Mouse (Mus musculus) forebrain, embryonic 11.5 days (tissue): ENCODE measurements around the gene Shcbp1l. TPM values are rescaled to one million over a fixed set of nuclear protein-coding genes. Genes with fewer than 3 reads are reported as not detected.
A peak's percentile ranks its signal among the peaks of the same experiment; 100 is the strongest.
"Not testable (repeated sequence)": the region's sequence is repeated elsewhere in the genome, so short reads cannot be mapped to it uniquely, and the experiment has no call there.

Source experiments
- ATAC-seq: fragments of 200-750 bp; cut with Nextera tagmentation; replicated peaks from 2 replicates; pipeline ENCODE4 v1.8.0; 2017; ENCODE audit warnings: moderate TSS enrichment; ENCODE audit not compliant: low FRiP score
- DNase-seq: peaks from one replicate; pipeline ENCODE4 v3.0.0-alpha.2; 2017; ENCODE audit warnings: low spot score
- H3K27ac ChIP-seq: fragments of 300-500 bp; sonication (generic); 2 replicates; pipeline ENCODE4 v1.5.1; 2014; ENCODE audit warnings: low read depth, low read length
- H3K27me3 ChIP-seq: fragments of 300-500 bp; sonication (generic); 2 replicates; pipeline ENCODE4 v1.6.1; 2014; ENCODE audit warnings: mild to moderate bottlenecking, low read length, mixed read lengths; ENCODE audit not compliant: control insufficient read depth, insufficient read depth
- H3K36me3 ChIP-seq: fragments of 300-500 bp; sonication (generic); 2 replicates; pipeline ENCODE4 v1.6.1; 2014; ENCODE audit warnings: mild to moderate bottlenecking, low read length, moderate library complexity, mixed read lengths; ENCODE audit not compliant: control insufficient read depth, insufficient read depth
- H3K4me1 ChIP-seq: fragments of 300-500 bp; sonication (generic); replicated peaks from 2 replicates; pipeline ENCODE4 v1.6.1; 2014; ENCODE audit warnings: low read length, mixed read lengths; ENCODE audit not compliant: control insufficient read depth, insufficient read depth
- H3K4me2 ChIP-seq: fragments of 300-500 bp; sonication (generic); 2 replicates; pipeline ENCODE4 v1.6.1; 2014; ENCODE audit warnings: low read depth, mild to moderate bottlenecking, low read length, moderate library complexity, mixed read lengths; ENCODE audit not compliant: severe bottlenecking
- H3K4me3 ChIP-seq: fragments of 300-500 bp; sonication (generic); 2 replicates; pipeline ENCODE4 v1.5.1; 2014; ENCODE audit warnings: low read depth, low read length
- H3K9ac ChIP-seq: fragments of 300-500 bp; sonication (generic); 2 replicates; pipeline ENCODE4 v1.6.1; 2014; ENCODE audit warnings: low read length
- H3K9me3 ChIP-seq: fragments of 300-500 bp; sonication (generic); 2 replicates; pipeline ENCODE4 v1.6.1; 2016; ENCODE audit warnings: low read length, mixed read lengths; ENCODE audit not compliant: control insufficient read depth
- whole genome bisulfite sequencing: fragments of 180-500 bp; shearing (Covaris S2); extraction: QIAGEN DNeasy Blood & Tissue Kit; methylation state at CpG from one replicate; pipeline ENCODE4 v1.1.7; 2014; 5-methylcytosine and 5-hydroxymethylcytosine counted together
- polyA plus RNA-seq: library from polyadenylated mRNA; unstranded; fragments of >200 nt; fragmentation: Nextera tagmentation; extraction: Ambion mirVana; gene quantifications from 2 replicates; pipeline ENCODE4 v1.2.1, GENCODE M21; 2014

Shcbp1l gene
- polyA plus RNA-seq = 0.19 and 0.37 TPM in 2 replicates

GRCm38 (mm10) chr1:153424770-153425584 lies at the start of gene Shcbp1l:
Gene Shcbp1l (plus strand): TSS chr1:153425162.
- H3K9me3 ChIP-seq = no peaks in the 10 kb centered on the region
- no peak within 1 kb of the TSS for H3K27ac ChIP-seq

GRCm38 (mm10) chr1:153376446-153376845 lies 48.5 kb upstream of the Shcbp1l start:
- WGBS = 20% methylated on average over 6 of the region's 6 CpGs
- Histone ChIP-seq H3K4me2 (no peak overlapping the region), H3K9me3 (no peaks in the 10 kb centered on the region), H3K27me3 (no peaks in the 10 kb centered on the region), H3K4me1 (no peaks in the 10 kb centered on the region), H3K4me3 (no peak overlapping the region), H3K27ac (no peak overlapping the region), H3K9ac (no peak overlapping the region), H3K36me3 (no peaks in the 10 kb centered on the region)
- no peak for ATAC-seq
- no peak for DNase-seq

More at GRCm38 (mm10) chr1:153424770-153425584, at the start of gene Shcbp1l:
- ATAC-seq (peak; percentile 87), DNase-seq (peak; percentile 80)
- Histone ChIP-seq H3K27me3 (peaks cover 6% of the 10 kb centered on the region), H3K36me3 (no peaks in the 10 kb centered on the region), H3K4me2 (peak within 1 kb of the TSS; percentile 99), H3K4me1 (peaks cover 5% of the 10 kb centered on the region; the same call in 1 of the 2 replicates), H3K4me3 (peak within 1 kb of the TSS; percentile 50), H3K9ac (peak within 1 kb of the TSS; percentile 53)
- 3% methylated on average over 60 of the region's 60 CpGs for WGBS

- WGBS = 63% methylated on average over 6 of the region's 6 CpGs
- no peaks in the 10 kb centered on the region for H3K27me3 ChIP-seq
These were observed 46.4 kb upstream of the Shcbp1l start for GRCm38 (mm10) chr1:153378587-153378986.

GRCm38 (mm10) chr1:153379832-153380231 lies 45.1 kb upstream of the Shcbp1l start:
- no peaks in the 10 kb centered on the region for H3K27me3 ChIP-seq
- 88% methylated on average over 5 of the region's 5 CpGs for WGBS
- DNase-seq (no peak), ATAC-seq (no peak)
- no peak overlapping the region for H3K4me3 ChIP-seq
- H3K9ac ChIP-seq = no peak overlapping the region
- no peak overlapping the region for H3K27ac ChIP-seq
- H3K4me1 ChIP-seq = no peaks in the 10 kb centered on the region
- no peaks in the 10 kb centered on the region for H3K36me3 ChIP-seq
- no peaks in the 10 kb centered on the region for H3K9me3 ChIP-seq
- H3K4me2 ChIP-seq = no peak overlapping the region

More at GRCm38 (mm10) chr1:153378587-153378986, 46.4 kb upstream of the Shcbp1l start:
- no peaks in the 10 kb centered on the region for H3K36me3 ChIP-seq
- H3K4me3 ChIP-seq = no peak overlapping the region
- H3K4me2 ChIP-seq = no peak overlapping the region
- H3K4me1 ChIP-seq = no peaks in the 10 kb centered on the region
- H3K9me3 ChIP-seq = no peaks in the 10 kb centered on the region
- ATAC-seq (no peak), DNase-seq (no peak)
- H3K27ac ChIP-seq = no peak overlapping the region
- no peak overlapping the region for H3K9ac ChIP-seq

GRCm38 (mm10) chr1:153380746-153381282 lies 44.1 kb upstream of the Shcbp1l start:
- ATAC-seq = no peak
- DNase-seq = no peak
- Histone ChIP-seq H3K27ac (no peak overlapping the region), H3K4me1 (no peaks in the 10 kb centered on the region), H3K36me3 (no peaks in the 10 kb centered on the region), H3K4me2 (no peak overlapping the region), H3K27me3 (no peaks in the 10 kb centered on the region), H3K9me3 (no peaks in the 10 kb centered on the region), H3K9ac (no peak overlapping the region), H3K4me3 (no peak overlapping the region)
- 89% methylated on average over 9 of the region's 9 CpGs for WGBS

GRCm38 (mm10) chr1:153385081-153385480 lies 39.9 kb upstream of the Shcbp1l start:
- 82% methylated on average over 6 of the region's 6 CpGs for WGBS
- no peak overlapping the region for H3K4me2 ChIP-seq
- ATAC-seq = no peak
- H3K9me3 ChIP-seq = no peaks in the 10 kb centered on the region
- DNase-seq = no peak
- H3K27ac ChIP-seq = no peak overlapping the region
- H3K4me3 ChIP-seq = no peak overlapping the region
- H3K27me3 ChIP-seq = no peaks in the 10 kb centered on the region
- no peaks in the 10 kb centered on the region for H3K4me1 ChIP-seq
- H3K36me3 ChIP-seq = no peaks in the 10 kb centered on the region
- H3K9ac ChIP-seq = no peak overlapping the region

GRCm38 (mm10) chr1:153385661-153386060 lies 39.3 kb upstream of the Shcbp1l start:
- H3K9me3 ChIP-seq, H3K4me2 ChIP-seq, H3K27ac ChIP-seq, H3K4me1 ChIP-seq, H3K9ac ChIP-seq, H3K4me3 ChIP-seq, H3K36me3 ChIP-seq, ATAC-seq, H3K27me3 ChIP-seq, DNase-seq: not testable (repeated sequence)
- WGBS = 81% methylated on average over 5 of the region's 5 CpGs

GRCm38 (mm10) chr1:153386271-153387069 lies 38.5 kb upstream of the Shcbp1l start:
- H3K4me2 ChIP-seq = no peak overlapping the region
- ATAC-seq = peak; percentile 76
- WGBS = 54% methylated on average over 25 of the region's 25 CpGs
- no peak overlapping the region for H3K9ac ChIP-seq
- H3K9me3 ChIP-seq = no peaks in the 10 kb centered on the region
- H3K4me1 ChIP-seq = no peaks in the 10 kb centered on the region
- peak; percentile 89 for DNase-seq
- H3K36me3 ChIP-seq = no peaks in the 10 kb centered on the region
- H3K4me3 ChIP-seq = no peak overlapping the region
- no peak overlapping the region for H3K27ac ChIP-seq
- no peaks in the 10 kb centered on the region for H3K27me3 ChIP-seq
